Mouse (Mus musculus) midbrain, embryonic 12.5 days (tissue): ENCODE measurements around the gene Lims1. TPM values are rescaled to one million over a fixed set of nuclear protein-coding genes. Genes with fewer than 3 reads are reported as not detected.
"Not testable (repeated sequence)": the region's sequence is repeated elsewhere in the genome, so short reads cannot be mapped to it uniquely, and the experiment has no call there.

Experiments used
- ATAC-seq: fragments of 200-750 bp; cut with Nextera tagmentation; 2 replicates; pipeline ENCODE4 v1.8.0; 2017; ENCODE audit warnings: low read depth, moderate TSS enrichment, moderate library complexity; ENCODE audit not compliant: low FRiP score
- H3K27ac ChIP-seq: fragments of 300-500 bp; sonication (generic); replicated peaks from 2 replicates; pipeline ENCODE4 v1.5.1; 2016; ENCODE audit warnings: mild to moderate bottlenecking
- H3K27me3 ChIP-seq: fragments of 300-500 bp; sonication (generic); 2 replicates; pipeline ENCODE4 v1.6.1; 2016; ENCODE audit warnings: mild to moderate bottlenecking
- H3K36me3 ChIP-seq: fragments of 300-500 bp; sonication (generic); 2 replicates; pipeline ENCODE4 v1.6.1; 2016
- H3K4me1 ChIP-seq: fragments of 300-500 bp; sonication (generic); 2 replicates; pipeline ENCODE4 v1.6.1; 2016
- H3K4me2 ChIP-seq: fragments of 300-500 bp; sonication (generic); replicated peaks from 2 replicates; pipeline ENCODE4 v1.6.1; 2016; ENCODE audit warnings: mild to moderate bottlenecking, moderate library complexity
- H3K4me3 ChIP-seq: fragments of 300-500 bp; sonication (generic); 2 replicates; pipeline ENCODE4 v1.5.1; 2016; ENCODE audit warnings: mild to moderate bottlenecking
- H3K9ac ChIP-seq: fragments of 300-500 bp; sonication (generic); replicated peaks from 2 replicates; pipeline ENCODE4 v1.6.1; 2016; ENCODE audit warnings: mild to moderate bottlenecking, moderate library complexity
- H3K9me3 ChIP-seq: fragments of 300-500 bp; sonication (generic); 2 replicates; pipeline ENCODE4 v1.6.1; 2016; ENCODE audit warnings: mild to moderate bottlenecking
- WGBS: fragments of 180-500 bp; shearing (Covaris S2); methylation state at CpG from one replicate; pipeline ENCODE4 v1.1.7; 2016; 5-methylcytosine and 5-hydroxymethylcytosine counted together
- polyA plus RNA-seq: library from polyadenylated mRNA; unstranded; fragments of >200 nt; fragmentation: Nextera tagmentation; extraction: Ambion mirVana; gene quantifications from 2 replicates; pipeline ENCODE4 v1.2.1, GENCODE M21; 2016

The Lims1 gene
- polyA plus RNA-seq, 1 experiment from 2014 or later, result 88.9 TPM

- H3K27ac ChIP-seq, H3K9ac ChIP-seq, H3K4me2 ChIP-seq, H3K4me3 ChIP-seq, H3K27me3 ChIP-seq, H3K9me3 ChIP-seq, ATAC-seq, H3K36me3 ChIP-seq: not testable (repeated sequence)
- H3K4me1 ChIP-seq, result peaks cover 20% of the 10 kb centered on the region
- 96% methylated on average over 6 of the region's 6 CpGs for WGBS
Measured at GRCm38 (mm10) chr10:58327836-58328235, 4.6 kb downstream of the Lims1 start.

- Histone ChIP-seq H3K9ac (no peak overlapping the region), H3K36me3 (no peaks in the 10 kb centered on the region), H3K27ac (no peak overlapping the region), H3K9me3 (no peaks in the 10 kb centered on the region), H3K27me3 (no peaks in the 10 kb centered on the region), H3K4me2 (no peak overlapping the region), H3K4me1 (peaks cover 20% of the 10 kb centered on the region), H3K4me3 (no peak overlapping the region)
- ATAC-seq, result no peak
- over 99% methylated on average over 8 of the region's 8 CpGs for WGBS
Measured at GRCm38 (mm10) chr10:58328517-58329108, 5.3 kb downstream of the Lims1 start.

GRCm38 (mm10) chr10:58330635-58331034, 7.4 kb downstream of the Lims1 start:
- peaks cover 10% of the 10 kb centered on the region for H3K4me1 ChIP-seq
- no peaks in the 10 kb centered on the region for H3K9me3 ChIP-seq
- H3K4me2 ChIP-seq, result no peak overlapping the region
- no peak for ATAC-seq
- no peak overlapping the region for H3K9ac ChIP-seq
- H3K27ac ChIP-seq, result no peak overlapping the region
- H3K27me3 ChIP-seq, result no peaks in the 10 kb centered on the region
- H3K36me3 ChIP-seq, result no peaks in the 10 kb centered on the region
- no peak overlapping the region for H3K4me3 ChIP-seq

GRCm38 (mm10) chr10:58331741-58332140, 8.5 kb downstream of the Lims1 start:
- Histone ChIP-seq H3K4me3 (no peak overlapping the region), H3K27me3 (no peaks in the 10 kb centered on the region), H3K36me3 (no peaks in the 10 kb centered on the region), H3K4me1 (0 out of 2 replicates have a peak, but pooled peaks cover 1% of the 10 kb centered on the region), H3K9ac (no peak overlapping the region), H3K4me2 (no peak overlapping the region), H3K9me3 (no peaks in the 10 kb centered on the region), H3K27ac (no peak overlapping the region)
- no peak for ATAC-seq

GRCm38 (mm10) chr10:58333414-58333813, 10.1 kb downstream of the Lims1 start:
- Histone ChIP-seq H3K27me3 (no peaks in the 10 kb centered on the region), H3K4me3 (no peak overlapping the region), H3K4me1 (0 out of 2 replicates have a peak, but pooled peaks cover 4% of the 10 kb centered on the region), H3K4me2 (no peak overlapping the region), H3K27ac (no peak overlapping the region), H3K9ac (no peak overlapping the region), H3K9me3 (no peaks in the 10 kb centered on the region), H3K36me3 (no peaks in the 10 kb centered on the region)
- 95% methylated on average over 5 of the region's 5 CpGs for WGBS
- ATAC-seq, result no peak

- 0 out of 2 replicates have a peak, but pooled peaks cover 6% of the 10 kb centered on the region for H3K4me1 ChIP-seq
- H3K9me3 ChIP-seq, result no peaks in the 10 kb centered on the region
- ATAC-seq, result no peak
- H3K36me3 ChIP-seq, result no peaks in the 10 kb centered on the region
- no peak overlapping the region for H3K27ac ChIP-seq
- H3K4me3 ChIP-seq, result no peak overlapping the region
- no peaks in the 10 kb centered on the region for H3K27me3 ChIP-seq
- WGBS, result 91% methylated on average over 1 of the region's 1 CpGs
- no peak overlapping the region for H3K4me2 ChIP-seq
- H3K9ac ChIP-seq, result no peak overlapping the region
Measured at GRCm38 (mm10) chr10:58336156-58336555, 12.9 kb downstream of the Lims1 start.

- not testable (repeated sequence) for H3K9me3 ChIP-seq, H3K4me1 ChIP-seq, H3K9ac ChIP-seq, H3K27me3 ChIP-seq, ATAC-seq, H3K4me3 ChIP-seq, H3K4me2 ChIP-seq, H3K27ac ChIP-seq, H3K36me3 ChIP-seq
- 92% methylated on average over 4 of the region's 4 CpGs for WGBS
Measured at GRCm38 (mm10) chr10:58337091-58337490, 13.8 kb downstream of the Lims1 start.

GRCm38 (mm10) chr10:58338590-58338989, 15.3 kb downstream of the Lims1 start:
- no peak overlapping the region for H3K4me2 ChIP-seq
- H3K36me3 ChIP-seq, result no peaks in the 10 kb centered on the region
- H3K27ac ChIP-seq, result no peak overlapping the region
- 59% methylated on average over 1 of the region's 1 CpGs for WGBS
- no peaks in the 10 kb centered on the region for H3K27me3 ChIP-seq
- no peaks in the 10 kb centered on the region for H3K9me3 ChIP-seq
- no peak overlapping the region for H3K9ac ChIP-seq
- H3K4me3 ChIP-seq, result no peak overlapping the region
- no peak for ATAC-seq
- 0 out of 2 replicates have a peak, but pooled peaks cover 6% of the 10 kb centered on the region for H3K4me1 ChIP-seq

GRCm38 (mm10) chr10:58341685-58342084, 18.4 kb downstream of the Lims1 start:
- 81% methylated on average over 2 of the region's 2 CpGs for WGBS
- H3K4me3 ChIP-seq, result no peak overlapping the region
- no peak overlapping the region for H3K9ac ChIP-seq
- ATAC-seq, result no peak
- no peak overlapping the region for H3K27ac ChIP-seq
- H3K9me3 ChIP-seq, result no peaks in the 10 kb centered on the region
- no peak overlapping the region for H3K4me2 ChIP-seq
- H3K36me3 ChIP-seq, result no peaks in the 10 kb centered on the region
- 0 out of 2 replicates have a peak, but pooled peaks cover 6% of the 10 kb centered on the region for H3K4me1 ChIP-seq
- H3K27me3 ChIP-seq, result no peaks in the 10 kb centered on the region

GRCm38 (mm10) chr10:58342199-58342598, 18.9 kb downstream of the Lims1 start:
- WGBS, result 88% methylated on average over 2 of the region's 2 CpGs

GRCm38 (mm10) chr10:58343552-58343951, 20.3 kb downstream of the Lims1 start:
- Histone ChIP-seq H3K4me3 (no peak overlapping the region), H3K27ac (no peak overlapping the region), H3K9me3 (no peaks in the 10 kb centered on the region), H3K4me2 (no peak overlapping the region), H3K9ac (no peak overlapping the region), H3K27me3 (no peaks in the 10 kb centered on the region), H3K36me3 (no peaks in the 10 kb centered on the region), H3K4me1 (0 out of 2 replicates have a peak, but pooled peaks cover under 1% of the 10 kb centered on the region)
- no peak for ATAC-seq
- 92% methylated on average over 3 of the region's 3 CpGs for WGBS

More at GRCm38 (mm10) chr10:58342199-58342598, 18.9 kb downstream of the Lims1 start:
- H3K27me3 ChIP-seq, result no peaks in the 10 kb centered on the region
- H3K4me1 ChIP-seq, result 0 out of 2 replicates have a peak, but pooled peaks cover 6% of the 10 kb centered on the region
- no peak overlapping the region for H3K4me3 ChIP-seq
- H3K4me2 ChIP-seq, result no peak overlapping the region
- H3K27ac ChIP-seq, result no peak overlapping the region
- no peaks in the 10 kb centered on the region for H3K9me3 ChIP-seq
- no peaks in the 10 kb centered on the region for H3K36me3 ChIP-seq
- no peak overlapping the region for H3K9ac ChIP-seq
- no peak for ATAC-seq

- WGBS, result 91% methylated on average over 3 of the region's 3 CpGs
- Histone ChIP-seq H3K27ac (no peak overlapping the region), H3K27me3 (no peaks in the 10 kb centered on the region), H3K36me3 (no peaks in the 10 kb centered on the region), H3K4me1 (0 out of 2 replicates have a peak, but pooled peaks cover 2% of the 10 kb centered on the region), H3K4me3 (no peak overlapping the region), H3K4me2 (no peak overlapping the region), H3K9me3 (no peaks in the 10 kb centered on the region), H3K9ac (no peak overlapping the region)
- ATAC-seq, result no peak
Measured at GRCm38 (mm10) chr10:58350600-58350999, 27.3 kb downstream of the Lims1 start.

GRCm38 (mm10) chr10:58351670-58352069, 28.4 kb downstream of the Lims1 start:
- Histone ChIP-seq H3K9me3 (no peaks in the 10 kb centered on the region), H3K27ac (no peak overlapping the region), H3K4me2 (no peak overlapping the region), H3K9ac (no peak overlapping the region), H3K4me3 (no peak overlapping the region), H3K36me3 (no peaks in the 10 kb centered on the region), H3K27me3 (no peaks in the 10 kb centered on the region), H3K4me1 (0 out of 2 replicates have a peak, but pooled peaks cover 2% of the 10 kb centered on the region)
- no peak for ATAC-seq
- 94% methylated on average over 2 of the region's 2 CpGs for WGBS
